Mouse (Mus musculus) urinary bladder, postnatal 36 days (tissue): ENCODE data around the gene Ift81.

Source experiments
- DNase-seq, 2 experiments: peaks; one replicate each; pipeline ENCODE4 v3.0.0; 2022; ENCODE audit warnings: low spot score in 2 of 2, mixed read lengths in 1 of 2

Gene Ift81

GRCm38 (mm10) chr5:122625565-122626252, 11.4 kb upstream of the Ift81 start:
- DNase-seq, result no peak

GRCm38 (mm10) chr5:122624952-122625479, 10.7 kb upstream of the Ift81 start:
- no peak for DNase-seq

- no peak for DNase-seq
Observed at GRCm38 (mm10) chr5:122623861-122624260, 9.5 kb upstream of the Ift81 start.

- DNase-seq, result no peak
Observed at GRCm38 (mm10) chr5:122622526-122622925, 8.2 kb upstream of the Ift81 start.

GRCm38 (mm10) chr5:122621376-122621886, 7.1 kb upstream of the Ift81 start:
- DNase-seq, result peak in 1 of 2 experiments; percentile 56

- DNase-seq, result no peak
Observed at GRCm38 (mm10) chr5:122619686-122620296, 5.5 kb upstream of the Ift81 start.

GRCm38 (mm10) chr5:122617718-122618117, 3.4 kb upstream of the Ift81 start:
- DNase-seq, result no peak

GRCm38 (mm10) chr5:122611651-122612050, 2.7 kb downstream of the Ift81 start:
- DNase-seq, result no peak

- DNase-seq, result no peak
Observed at GRCm38 (mm10) chr5:122604894-122605293, 9.4 kb downstream of the Ift81 start.

GRCm38 (mm10) chr5:122602233-122602632, 12.1 kb downstream of the Ift81 start:
- peak in 1 of 2 experiments; percentile 29 for DNase-seq

- no peak for DNase-seq
Observed at GRCm38 (mm10) chr5:122595470-122595869, 18.8 kb downstream of the Ift81 start.

GRCm38 (mm10) chr5:122589891-122590290, 24.4 kb downstream of the Ift81 start:
- DNase-seq, result no peak

- DNase-seq, result no peak
Observed at GRCm38 (mm10) chr5:122585546-122585945, 28.8 kb downstream of the Ift81 start.

- no peak for DNase-seq
Observed at GRCm38 (mm10) chr5:122584093-122584492, 30.2 kb downstream of the Ift81 start.

GRCm38 (mm10) chr5:122576683-122577329, 37.5 kb downstream of the Ift81 start:
- DNase-seq, result no peak

- DNase-seq, result no peak
Observed at GRCm38 (mm10) chr5:122572001-122572400, 42.3 kb downstream of the Ift81 start.

- no peak for DNase-seq
Observed at GRCm38 (mm10) chr5:122566626-122567025, 47.7 kb downstream of the Ift81 start.

GRCm38 (mm10) chr5:122560654-122561053, 53.7 kb downstream of the Ift81 start:
- no peak for DNase-seq

GRCm38 (mm10) chr5:122558127-122558526, 56.2 kb downstream of the Ift81 start:
- DNase-seq, result no peak

GRCm38 (mm10) chr5:122555107-122555506, 59.2 kb downstream of the Ift81 start:
- no peak for DNase-seq

- DNase-seq, result no peak
Observed at GRCm38 (mm10) chr5:122552638-122553037, 61.7 kb downstream of the Ift81 start.

- no peak for DNase-seq
Observed at GRCm38 (mm10) chr5:122550460-122550859, 63.9 kb downstream of the Ift81 start.
